Mouse (Mus musculus): ENCODE measurements at regions not wholly inside any gene's neighbourhood (a gene's known extent, or its start where the extent isn't known, plus 50 kb on each side); places are given as distances from the start of the nearest gene placed in this dataset.
"Not testable (repeated sequence)": the region's sequence is repeated elsewhere in the genome, so short reads cannot be mapped to it uniquely, and the experiment has no call there.

- ATAC-seq (replicated peaks; ENCODE audit: insufficient number of reproducible peaks, low FRiP score, low TSS enrichment, poor library complexity, severe bottlenecking) = 0 out of 2 replicates have a peak, but pooled peaks have one; percentile 40
These were observed 129.4 kb downstream of the Kcnrg start for GRCm38 (mm10) chr14:61736384-61737322.

- no peak for ATAC-seq (replicated peaks; ENCODE audit: insufficient number of reproducible peaks, low FRiP score, low TSS enrichment, poor library complexity, severe bottlenecking)
These were observed 130.3 kb downstream of the Kcnrg start for GRCm38 (mm10) chr14:61737504-61738040.

GRCm38 (mm10) chr14:61739453-61739852, 132.2 kb downstream of the Kcnrg start:
- ATAC-seq (replicated peaks; ENCODE audit: insufficient number of reproducible peaks, low FRiP score, low TSS enrichment, poor library complexity, severe bottlenecking) = no peak

- ATAC-seq (replicated peaks; ENCODE audit: insufficient number of reproducible peaks, low FRiP score, low TSS enrichment, poor library complexity, severe bottlenecking) = peak; percentile 63
These were observed 136.7 kb downstream of the Kcnrg start for GRCm38 (mm10) chr14:61743855-61744408.

- ATAC-seq (replicated peaks; ENCODE audit: insufficient number of reproducible peaks, low FRiP score, low TSS enrichment, poor library complexity, severe bottlenecking) = no peak
These were observed 146.2 kb downstream of the Kcnrg start for GRCm38 (mm10) chr14:61753421-61753820.

- ATAC-seq (replicated peaks; ENCODE audit: insufficient number of reproducible peaks, low FRiP score, low TSS enrichment, poor library complexity, severe bottlenecking) = peak; percentile 80; the same call in 1 of the 2 replicates
These were observed 149.4 kb downstream of the Kcnrg start for GRCm38 (mm10) chr14:61756651-61757050.

GRCm38 (mm10) chr14:61757086-61757822, 150.0 kb downstream of the Kcnrg start:
- no peak for ATAC-seq (replicated peaks; ENCODE audit: insufficient number of reproducible peaks, low FRiP score, low TSS enrichment, poor library complexity, severe bottlenecking)

GRCm38 (mm10) chr14:61757823-61758175, 150.5 kb downstream of the Kcnrg start:
- no peak for ATAC-seq (replicated peaks; ENCODE audit: insufficient number of reproducible peaks, low FRiP score, low TSS enrichment, poor library complexity, severe bottlenecking)

GRCm38 (mm10) chr14:61758586-61758985, 151.3 kb downstream of the Kcnrg start:
- no peak for ATAC-seq (replicated peaks; ENCODE audit: insufficient number of reproducible peaks, low FRiP score, low TSS enrichment, poor library complexity, severe bottlenecking)

GRCm38 (mm10) chr14:61760176-61760575, 152.9 kb downstream of the Kcnrg start:
- not testable (repeated sequence) for ATAC-seq (replicated peaks; ENCODE audit: insufficient number of reproducible peaks, low FRiP score, low TSS enrichment, poor library complexity, severe bottlenecking)

- ATAC-seq (replicated peaks; ENCODE audit: insufficient number of reproducible peaks, low FRiP score, low TSS enrichment, poor library complexity, severe bottlenecking) = no peak
These were observed 154.8 kb downstream of the Kcnrg start for GRCm38 (mm10) chr14:61762076-61762475.

- no peak for ATAC-seq (replicated peaks; ENCODE audit: insufficient number of reproducible peaks, low FRiP score, low TSS enrichment, poor library complexity, severe bottlenecking)
These were observed 162.6 kb downstream of the Kcnrg start for GRCm38 (mm10) chr14:61769881-61770280.

GRCm38 (mm10) chr14:61774171-61774570, 166.9 kb downstream of the Kcnrg start:
- ATAC-seq (replicated peaks; ENCODE audit: insufficient number of reproducible peaks, low FRiP score, low TSS enrichment, poor library complexity, severe bottlenecking) = peak; percentile 95

GRCm38 (mm10) chr14:61778618-61779017, 171.4 kb downstream of the Kcnrg start:
- no peak for ATAC-seq (replicated peaks; ENCODE audit: insufficient number of reproducible peaks, low FRiP score, low TSS enrichment, poor library complexity, severe bottlenecking)

GRCm38 (mm10) chr14:61783206-61783605, 175.9 kb downstream of the Kcnrg start:
- no peak for ATAC-seq (replicated peaks; ENCODE audit: insufficient number of reproducible peaks, low FRiP score, low TSS enrichment, poor library complexity, severe bottlenecking)

GRCm38 (mm10) chr14:61784609-61785008, 177.4 kb downstream of the Kcnrg start:
- ATAC-seq (replicated peaks; ENCODE audit: insufficient number of reproducible peaks, low FRiP score, low TSS enrichment, poor library complexity, severe bottlenecking) = no peak

GRCm38 (mm10) chr14:61786031-61786430, 178.8 kb downstream of the Kcnrg start:
- no peak for ATAC-seq (replicated peaks; ENCODE audit: insufficient number of reproducible peaks, low FRiP score, low TSS enrichment, poor library complexity, severe bottlenecking)

GRCm38 (mm10) chr14:61787746-61788145, 180.5 kb downstream of the Kcnrg start:
- ATAC-seq (replicated peaks; ENCODE audit: insufficient number of reproducible peaks, low FRiP score, low TSS enrichment, poor library complexity, severe bottlenecking) = no peak

Measured in monocyte, adult 5-6 weeks (primary cell).